Mouse (Mus musculus): ENCODE measurements around the gene B3gat3. TPM values are rescaled to one million over a fixed set of nuclear protein-coding genes. Genes with fewer than 3 reads are reported as not detected.
"Not testable (repeated sequence)": the region's sequence is repeated elsewhere in the genome, so short reads cannot be mapped to it uniquely, and the experiment has no call there.

B3gat3 gene
- polyA plus RNA-seq, 1 experiment from 2014 or later, result 51.5 TPM

DNA sequence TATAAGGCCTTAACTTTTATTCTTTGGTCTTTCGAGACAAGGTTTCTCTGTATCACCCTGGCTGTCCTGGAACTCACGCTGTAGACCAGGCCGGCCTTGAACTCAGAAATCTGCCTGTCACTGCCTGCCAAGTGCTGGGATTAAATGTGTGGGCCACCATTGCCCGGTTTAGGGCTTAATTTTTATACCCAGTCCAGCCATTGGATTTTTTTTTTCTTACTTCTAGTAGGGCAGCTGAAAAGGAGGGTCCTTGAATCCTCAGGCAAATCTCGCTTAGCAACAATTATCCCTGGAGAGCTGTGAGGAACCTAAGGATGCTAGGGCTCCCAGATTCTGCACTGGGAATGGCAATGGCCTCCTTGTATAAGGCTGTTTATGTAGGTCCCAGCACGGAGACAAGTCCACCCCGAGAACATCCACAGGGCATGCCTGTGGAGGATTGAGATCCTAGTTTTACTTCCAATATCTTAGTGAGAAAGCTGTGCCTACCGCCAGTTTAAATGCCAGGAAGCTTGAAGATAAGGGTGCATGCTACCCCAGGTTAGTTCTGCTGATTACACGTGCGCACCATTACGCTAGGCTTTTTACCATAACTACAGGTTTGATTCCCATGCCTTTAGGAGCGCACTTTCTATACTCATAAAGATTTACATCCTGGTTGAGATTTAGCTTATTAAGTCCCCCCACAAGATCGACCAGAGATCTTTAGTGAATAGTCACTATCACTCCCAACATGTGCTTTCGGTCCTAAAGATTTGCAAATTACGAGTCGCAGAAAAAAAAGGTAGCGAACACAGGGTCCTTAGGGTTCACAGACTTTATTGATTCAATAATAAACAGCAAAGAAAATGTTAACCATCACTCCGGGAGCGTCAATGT lies 32.4 kb upstream of the B3gat3 start:
- Histone ChIP-seq H3K4me1 (peaks cover 18% of the 10 kb centered on the region), H3K4me3 (replicated peaks) (peak overlapping the region; percentile 70), H3K4me2 (replicated peaks) (peak overlapping the region; percentile 70), H3K9me3 (replicated peaks) (no peaks in the 10 kb centered on the region), H3K9ac (peak overlapping the region; percentile 89), H3K36me3 (peaks cover 15% of the 10 kb centered on the region), H3K27ac (replicated peaks) (peak overlapping the region; percentile 88), H3K27me3 (no peaks in the 10 kb centered on the region)
- WGBS, result 13% methylated on average over 19 of the region's 19 CpGs
- no peak for ATAC-seq (ENCODE audit: insufficient number of reproducible peaks, low FRiP score, low TSS enrichment, low read depth)

- WGBS, result under 1% methylated on average over 58 of the region's 58 CpGs
- peak within 1 kb of the TSS; percentile 88 for H3K27ac ChIP-seq (replicated peaks)
- H3K4me2 ChIP-seq (replicated peaks), result peak within 1 kb of the TSS; percentile 70
- H3K27me3 ChIP-seq, result no peaks in the 10 kb centered on the region
- H3K9ac ChIP-seq, result peak within 1 kb of the TSS; percentile 89
- H3K9me3 ChIP-seq (replicated peaks), result no peaks in the 10 kb centered on the region
- H3K36me3 ChIP-seq, result peaks cover 15% of the 10 kb centered on the region
- peaks cover 22% of the 10 kb centered on the region for H3K4me1 ChIP-seq
- peak within 1 kb of the TSS; percentile 70 for H3K4me3 ChIP-seq (replicated peaks)
- ATAC-seq (ENCODE audit: insufficient number of reproducible peaks, low FRiP score, low TSS enrichment, low read depth), result peak; percentile 93
These were observed 31.4 kb upstream of the B3gat3 start, which contains the start of the genes 1810009A15Rik and Gm49416 for GRCm38 (mm10) chr19:8888511-8889385. Gene 1810009A15Rik (plus strand): TSS chr19:8888853. Gene Gm49416 (plus strand): TSS chr19:8888926.

- H3K4me2 ChIP-seq (replicated peaks), result peak within 1 kb of the TSS; percentile 72
- H3K27ac ChIP-seq (replicated peaks), result peak within 1 kb of the TSS; percentile 90
- peaks cover 35% of the 10 kb centered on the region for H3K4me1 ChIP-seq
- peak; percentile 40 for ATAC-seq (ENCODE audit: insufficient number of reproducible peaks, low FRiP score, low TSS enrichment, low read depth)
- H3K36me3 ChIP-seq, result peaks cover 37% of the 10 kb centered on the region
- H3K9me3 ChIP-seq (replicated peaks), result no peaks in the 10 kb centered on the region
- 2% methylated on average over 54 of the region's 54 CpGs for WGBS
- H3K9ac ChIP-seq, result peak within 1 kb of the TSS; percentile 89
- peak within 1 kb of the TSS; percentile 88 for H3K4me3 ChIP-seq (replicated peaks)
- H3K27me3 ChIP-seq, result no peaks in the 10 kb centered on the region
These were observed 27.1 kb upstream of the B3gat3 start, which contains the start of gene Ints5 for GRCm38 (mm10) chr19:8892829-8893766. Gene Ints5 (plus strand): TSS chr19:8893005.

DNA sequence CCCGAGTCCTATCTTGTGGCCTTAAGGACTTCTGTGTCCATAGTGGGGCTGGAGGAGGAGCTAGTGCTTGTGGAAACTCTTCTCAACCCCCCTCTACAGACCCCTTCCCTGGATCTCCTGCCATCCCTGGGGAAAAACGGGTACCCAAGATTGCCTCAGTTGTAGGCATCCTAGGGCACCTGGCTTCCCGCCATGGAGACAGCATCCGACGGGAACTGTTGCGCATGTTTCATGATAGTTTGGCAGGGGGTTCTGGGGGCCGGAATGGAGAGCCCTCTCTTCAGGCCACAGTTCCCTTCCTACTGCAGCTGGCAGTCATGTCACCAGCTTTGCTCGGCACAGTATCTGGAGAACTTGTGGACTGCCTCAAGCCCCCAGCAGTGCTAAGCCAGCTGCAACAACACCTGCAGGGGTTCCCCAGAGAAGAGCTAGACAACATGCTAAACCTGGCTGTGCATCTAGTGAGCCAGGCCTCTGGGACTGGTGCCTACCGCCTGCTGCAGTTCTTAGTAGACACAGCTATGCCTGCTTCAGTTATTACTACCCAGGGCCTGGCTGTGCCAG lies 24.7 kb upstream of the B3gat3 start:
- H3K9ac ChIP-seq, result no peak overlapping the region
- WGBS, result 88% methylated on average over 9 of the region's 9 CpGs

DNA sequence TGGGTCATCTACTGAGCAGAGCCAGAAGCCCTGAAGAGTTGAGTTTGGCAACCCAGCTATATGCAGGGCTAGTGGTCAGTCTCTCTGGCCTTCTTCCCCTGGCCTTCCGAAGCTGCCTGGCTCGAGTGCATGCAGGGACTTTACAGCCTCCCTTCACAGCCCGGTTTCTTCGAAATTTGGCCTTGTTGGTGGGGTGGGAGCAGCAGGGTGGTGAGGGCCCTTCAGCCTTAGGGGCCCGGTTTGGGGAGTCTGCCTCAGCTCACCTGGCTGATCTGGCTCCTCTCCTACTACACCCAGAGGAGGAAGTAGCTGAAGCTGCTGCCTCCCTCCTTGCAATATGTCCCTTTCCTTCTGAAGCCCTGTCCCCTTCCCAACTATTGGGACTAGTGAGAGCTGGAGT lies 23.9 kb upstream of the B3gat3 start:
- H3K4me3 ChIP-seq (replicated peaks); H3K9me3 ChIP-seq (replicated peaks); H3K4me2 ChIP-seq (replicated peaks); H3K27me3 ChIP-seq; ATAC-seq (ENCODE audit: insufficient number of reproducible peaks, low FRiP score, low TSS enrichment, low read depth): not testable (repeated sequence)
- 91% methylated on average over 5 of the region's 5 CpGs for WGBS
- Histone ChIP-seq H3K4me1 (peaks cover 38% of the 10 kb centered on the region), H3K27ac (replicated peaks) (0 out of 2 replicates have a peak overlapping the region, but pooled peaks have one; percentile 28), H3K36me3 (peaks cover 26% of the 10 kb centered on the region), H3K9ac (peak overlapping the region; percentile 2; the same call in 1 of the 2 replicates)

More for the DNA sequence above, 24.7 kb upstream of the B3gat3 start:
- Histone ChIP-seq H3K9me3 (replicated peaks) (no peaks in the 10 kb centered on the region), H3K4me3 (replicated peaks) (no peak overlapping the region), H3K4me1 (peaks cover 38% of the 10 kb centered on the region), H3K27ac (replicated peaks) (no peak overlapping the region), H3K36me3 (peaks cover 33% of the 10 kb centered on the region), H3K27me3 (no peaks in the 10 kb centered on the region), H3K4me2 (replicated peaks) (no peak overlapping the region)
- no peak for ATAC-seq (ENCODE audit: insufficient number of reproducible peaks, low FRiP score, low TSS enrichment, low read depth)

DNA sequence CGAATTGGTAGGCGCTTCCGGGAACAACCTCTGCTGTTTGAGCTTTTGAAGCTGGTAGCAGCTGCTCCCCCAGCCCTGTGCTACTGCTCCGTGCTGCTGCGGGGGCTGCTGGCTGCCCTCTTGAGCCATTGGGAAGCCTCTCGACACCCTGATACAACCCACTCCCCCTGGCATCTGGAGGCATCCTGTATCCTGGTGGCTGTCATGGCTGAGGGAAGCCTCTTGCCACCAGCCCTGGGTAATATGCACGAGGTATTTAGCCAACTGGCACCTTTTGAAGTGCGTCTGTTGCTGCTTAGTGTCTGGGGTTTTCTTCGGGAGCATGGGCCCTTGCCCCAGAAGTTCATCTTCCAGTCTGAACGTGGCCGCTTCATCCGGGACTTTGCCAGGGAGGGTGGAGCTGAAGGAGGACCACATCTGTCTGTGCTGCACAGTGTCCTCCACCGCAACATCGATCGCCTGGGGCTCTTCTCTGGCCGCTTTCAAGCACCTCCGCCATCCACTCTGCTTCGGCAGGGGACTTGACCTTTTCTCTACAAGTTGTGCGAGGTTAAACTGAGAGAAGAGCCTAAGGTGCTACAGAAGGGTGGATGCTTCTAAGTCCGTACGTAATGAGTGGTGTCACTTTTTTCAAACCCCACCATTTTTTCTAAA lies 22.8 kb upstream of the B3gat3 start:
- peaks cover 38% of the 10 kb centered on the region for H3K4me1 ChIP-seq
- H3K4me3 ChIP-seq (replicated peaks), result peak overlapping the region; percentile 81
- H3K9ac ChIP-seq, result peak overlapping the region; percentile 33
- H3K27ac ChIP-seq (replicated peaks), result peak overlapping the region; percentile 92
- peak overlapping the region; percentile 61 for H3K4me2 ChIP-seq (replicated peaks)
- peak; percentile 20 for ATAC-seq (ENCODE audit: insufficient number of reproducible peaks, low FRiP score, low TSS enrichment, low read depth)
- not testable (repeated sequence) for H3K9me3 ChIP-seq (replicated peaks); H3K27me3 ChIP-seq
- WGBS, result 13% methylated on average over 21 of the region's 21 CpGs
- H3K36me3 ChIP-seq, result peaks cover 33% of the 10 kb centered on the region

GRCm38 (mm10) chr19:8897865-8898495 lies 22.2 kb upstream of the B3gat3 start, which contains the start of gene Ganab:
Gene Ganab (plus strand): TSS chr19:8898071.
- under 1% methylated on average over 53 of the region's 53 CpGs for WGBS

GRCm38 (mm10) chr19:8898576-8898975 lies 21.6 kb upstream of the B3gat3 start:
- 3% methylated on average over 13 of the region's 13 CpGs for WGBS
- ATAC-seq (ENCODE audit: insufficient number of reproducible peaks, low FRiP score, low TSS enrichment, low read depth), result no peak
- peak overlapping the region; percentile 92 for H3K9ac ChIP-seq
- no peaks in the 10 kb centered on the region for H3K27me3 ChIP-seq
- H3K9me3 ChIP-seq (replicated peaks), result no peaks in the 10 kb centered on the region
- H3K4me1 ChIP-seq, result peaks cover 36% of the 10 kb centered on the region
- H3K4me3 ChIP-seq (replicated peaks), result peak overlapping the region; percentile 81
- peak overlapping the region; percentile 61 for H3K4me2 ChIP-seq (replicated peaks)
- H3K27ac ChIP-seq (replicated peaks), result peak overlapping the region; percentile 92
- peaks cover 42% of the 10 kb centered on the region for H3K36me3 ChIP-seq

More at GRCm38 (mm10) chr19:8897865-8898495, 22.2 kb upstream of the B3gat3 start, which contains the start of gene Ganab:
- H3K36me3 ChIP-seq, result peaks cover 37% of the 10 kb centered on the region
- H3K4me1 ChIP-seq, result peaks cover 38% of the 10 kb centered on the region
- H3K9me3 ChIP-seq (replicated peaks), result no peaks in the 10 kb centered on the region
- H3K9ac ChIP-seq, result peak within 1 kb of the TSS; percentile 92
- H3K27me3 ChIP-seq, result no peaks in the 10 kb centered on the region
- H3K4me3 ChIP-seq (replicated peaks), result peak within 1 kb of the TSS; percentile 81
- peak; percentile 98 for ATAC-seq (ENCODE audit: insufficient number of reproducible peaks, low FRiP score, low TSS enrichment, low read depth)
- H3K27ac ChIP-seq (replicated peaks), result peak within 1 kb of the TSS; percentile 92
- H3K4me2 ChIP-seq (replicated peaks), result peak within 1 kb of the TSS; percentile 61

- Histone ChIP-seq H3K27me3 (no peaks in the 10 kb centered on the region), H3K9ac (peak overlapping the region; percentile 92), H3K4me3 (replicated peaks) (peak overlapping the region; percentile 81), H3K9me3 (replicated peaks) (no peaks in the 10 kb centered on the region), H3K27ac (replicated peaks) (no peak overlapping the region), H3K4me1 (peaks cover 31% of the 10 kb centered on the region), H3K4me2 (replicated peaks) (peak overlapping the region; percentile 61), H3K36me3 (peaks cover 46% of the 10 kb centered on the region)
- no peak for ATAC-seq (ENCODE audit: insufficient number of reproducible peaks, low FRiP score, low TSS enrichment, low read depth)
- 50% methylated on average over 3 of the region's 3 CpGs for WGBS
These were observed 21.1 kb upstream of the B3gat3 start for GRCm38 (mm10) chr19:8899079-8899478.
